Comparison of ENCODE assay signal across 10 mouse cellular contexts in the genomic region with DNA sequence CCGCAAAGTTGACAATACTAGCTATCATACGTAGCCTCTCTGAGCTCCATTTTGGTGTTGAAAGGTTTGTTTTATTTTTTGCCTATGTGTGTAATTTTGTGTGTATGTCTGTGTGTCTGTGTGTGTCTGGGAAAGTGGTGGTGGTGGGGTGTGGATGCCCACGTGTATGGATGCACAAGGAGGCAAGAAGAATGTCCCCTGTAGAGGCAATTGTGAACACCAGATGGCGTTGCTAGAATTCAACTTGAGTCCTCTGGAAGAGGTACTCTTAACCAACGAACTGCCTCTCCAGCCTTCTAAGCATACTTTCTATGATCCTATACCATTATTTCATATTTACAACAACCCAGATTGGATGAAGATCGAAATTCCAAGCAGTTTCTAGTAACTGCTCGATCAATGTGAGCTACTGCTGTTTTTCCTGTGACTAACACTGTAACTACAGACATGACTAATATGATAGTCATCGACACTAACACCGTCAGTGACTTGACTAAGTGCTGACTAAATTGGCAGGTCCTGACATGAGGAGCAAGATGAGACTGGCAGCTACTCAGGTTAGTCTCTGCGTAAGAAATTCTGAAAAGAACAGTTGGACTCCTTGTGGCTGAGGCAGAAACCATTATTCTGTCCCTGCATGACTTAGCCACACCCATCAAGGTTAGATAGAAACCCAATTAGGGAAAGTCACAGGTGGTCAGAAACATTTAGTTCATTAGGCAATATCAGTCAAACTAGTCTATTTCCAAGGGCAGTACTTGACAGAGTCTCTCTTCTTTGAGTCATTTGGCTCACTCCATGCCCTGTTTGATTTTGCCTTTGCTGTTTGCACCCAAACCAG. TPM values are rescaled to one million over a fixed set of nuclear protein-coding genes. Genes with fewer than 3 reads are reported as not detected.
DNase-seq lines count a peak whose midpoint lies in the region; ATAC-seq and TF ChIP-seq lines count a peak whose summit lies in the region.
"Had no signal": no experiment of that assay in that cellular context is flagged by ENCODE, and none has a peak within 500 bp of the region (broad histone marks: within the 10 kb centered on the region; RNA-seq: fewer than 3 reads in every experiment).

No protein-coding gene starts in this region.

- H3K4me2 ChIP-seq in kidney, postnatal 0 days (ENCODE audit: low read length), result no peak overlapping the region
- H3K4me2 ChIP-seq in kidney, embryonic 14.5 days (replicated peaks; ENCODE audit: low read depth, low read length), result no peak overlapping the region
- no peak overlapping the region for H3K4me2 ChIP-seq in forebrain, embryonic 13.5 days
- no peak overlapping the region for H3K4me2 ChIP-seq in liver, embryonic 12.5 days

- H3K4me1 ChIP-seq in kidney, postnatal 0 days (replicated peaks; ENCODE audit: insufficient read depth, low read length), result no peaks in the 10 kb centered on the region
- no peaks in the 10 kb centered on the region for H3K4me1 ChIP-seq in kidney, embryonic 14.5 days (ENCODE audit: control insufficient read depth, insufficient read depth, low read length)
- H3K4me1 ChIP-seq in embryonic fibroblast, embryonic 13.5 days (ENCODE audit: control insufficient read depth, insufficient read depth, low read length), result peaks cover 22% of the 10 kb centered on the region
- peaks cover 5% of the 10 kb centered on the region; the same call in 1 of the 2 replicates for H3K4me1 ChIP-seq in forebrain, embryonic 13.5 days
- H3K4me1 ChIP-seq in liver, embryonic 12.5 days, result peaks cover 9% of the 10 kb centered on the region; the same call in 1 of the 2 replicates

- peak; percentile 31 for DNase-seq in kidney, postnatal 0 days (ENCODE audit: low spot score)
- DNase-seq in 3134 (ENCODE audit: extremely low read depth, insufficient read length, low spot score), result peak; percentile 69
- peak; percentile 82 for DNase-seq in 416B (ENCODE audit: low read depth)

- H3K36me3 ChIP-seq in kidney, postnatal 0 days (ENCODE audit: insufficient read depth, low read length), result 0 out of 2 replicates have a peak, but pooled peaks cover 11% of the 10 kb centered on the region
- H3K36me3 ChIP-seq in kidney, embryonic 14.5 days (ENCODE audit: control insufficient read depth, insufficient read depth, low read length), result peaks cover 21% of the 10 kb centered on the region
- peaks cover 15% of the 10 kb centered on the region for H3K36me3 ChIP-seq in forebrain, embryonic 13.5 days (ENCODE audit: poor library complexity, severe bottlenecking)
- peaks cover 3% of the 10 kb centered on the region for H3K36me3 ChIP-seq in liver, embryonic 12.5 days

- no peaks in the 10 kb centered on the region for H3K9me3 ChIP-seq in kidney, postnatal 0 days (replicated peaks; ENCODE audit: low read length)
- H3K9me3 ChIP-seq in kidney, embryonic 14.5 days (ENCODE audit: control insufficient read depth, low read length), result no peaks in the 10 kb centered on the region
- no peaks in the 10 kb centered on the region for H3K9me3 ChIP-seq in forebrain, embryonic 13.5 days (replicated peaks)
- H3K9me3 ChIP-seq in liver, embryonic 12.5 days (replicated peaks), result no peaks in the 10 kb centered on the region

- WGBS in kidney, postnatal 0 days, result 74% methylated on average over 10 of the region's 10 CpGs
- 77% methylated on average over 10 of the region's 10 CpGs for WGBS in kidney, embryonic 14.5 days
- WGBS in forebrain, embryonic 13.5 days, result 71% methylated on average over 10 of the region's 10 CpGs
- 55% methylated on average over 10 of the region's 10 CpGs for WGBS in liver, embryonic 12.5 days (ENCODE audit: insufficient replicate concordance)

- H3K4me3 ChIP-seq in kidney, postnatal 0 days (replicated peaks; ENCODE audit: low read depth, low read length), result no peak overlapping the region
- H3K4me3 ChIP-seq in kidney, embryonic 14.5 days (ENCODE audit: low read length), result no peak overlapping the region
- no peak overlapping the region for H3K4me3 ChIP-seq in embryonic fibroblast, embryonic 13.5 days (ENCODE audit: insufficient read depth, low read length)
- H3K4me3 ChIP-seq in forebrain, embryonic 13.5 days, result no peak overlapping the region
- H3K4me3 ChIP-seq in liver, embryonic 12.5 days, result no peak overlapping the region
- H3K4me3 ChIP-seq: erythroblast, embryonic 14.5 days had no signal

- no peaks in the 10 kb centered on the region for H3K27me3 ChIP-seq in kidney, postnatal 0 days (ENCODE audit: insufficient read depth, low read length)
- peaks cover 6% of the 10 kb centered on the region for H3K27me3 ChIP-seq in kidney, embryonic 14.5 days (ENCODE audit: control insufficient read depth, insufficient read depth, low read length)
- peaks cover 7% of the 10 kb centered on the region; the same call in 1 of the 2 replicates for H3K27me3 ChIP-seq in forebrain, embryonic 13.5 days
- H3K27me3 ChIP-seq in liver, embryonic 12.5 days (replicated peaks), result peaks cover 15% of the 10 kb centered on the region

- ATAC-seq in kidney, postnatal 0 days (replicated peaks; ENCODE audit: low FRiP score, low read depth), result no peak
- ATAC-seq in kidney, embryonic 14.5 days (ENCODE audit: low FRiP score, low TSS enrichment), result no peak
- no peak for ATAC-seq in forebrain, embryonic 13.5 days
- no peak for ATAC-seq in liver, embryonic 12.5 days

- TF ChIP-seq CTCF in kidney, postnatal 0 days (IDR thresholded peaks at IDR 0.05; ENCODE audit: low read depth), result peak; percentile 51
- TF ChIP-seq CTCF in embryonic fibroblast, embryonic 13.5 days (IDR thresholded peaks at IDR 0.05; ENCODE audit: borderline replicate concordance, insufficient read depth, low read length), result no peak

- H3K27ac ChIP-seq in kidney, postnatal 0 days, result no peak overlapping the region
- no peak overlapping the region for H3K27ac ChIP-seq in kidney, embryonic 14.5 days (ENCODE audit: low read depth, low read length)
- H3K27ac ChIP-seq in embryonic fibroblast, embryonic 13.5 days (ENCODE audit: insufficient read depth, low read length), result peak overlapping the region; percentile 80
- no peak overlapping the region for H3K27ac ChIP-seq in forebrain, embryonic 13.5 days
- no peak overlapping the region for H3K27ac ChIP-seq in liver, embryonic 12.5 days
- H3K27ac ChIP-seq: macrophage had no signal

- no peak for TF ChIP-seq POLR2A in embryonic fibroblast, embryonic 13.5 days (IDR thresholded peaks at IDR 0.05; ENCODE audit: low read depth, low read length)

- H3K9ac ChIP-seq in kidney, postnatal 0 days (ENCODE audit: low read depth, low read length), result no peak overlapping the region
- no peak overlapping the region for H3K9ac ChIP-seq in kidney, embryonic 14.5 days (ENCODE audit: low read depth, low read length)
- H3K9ac ChIP-seq in forebrain, embryonic 13.5 days, result no peak overlapping the region
- no peak overlapping the region for H3K9ac ChIP-seq in liver, embryonic 12.5 days

RNA-seq across cellular contexts. Expression of a gene that starts 9.6 kb away (rescaled TPM):
- polyA plus RNA-seq in kidney, postnatal 0 days (2015; fragmentation: Nextera tagmentation; extraction: Ambion mirVana), result 0.28 and 0.41 TPM in 2 replicates
- polyA plus RNA-seq in kidney, embryonic 14.5 days (2014; fragmentation: Nextera tagmentation; extraction: Ambion mirVana), result 1.1 and 1.6 TPM in 2 replicates
- 0.32 TPM in 1 of 2 replicates, not detected in the other for polyA plus RNA-seq in embryonic fibroblast, embryonic 13.5 days (2011; ENCODE audit: insufficient read length, low read depth, missing spikeins)
- 0.65 and 0.77 TPM in 2 replicates for polyA plus RNA-seq in forebrain, embryonic 13.5 days (2015; fragmentation: Nextera tagmentation; extraction: Ambion mirVana)
- polyA plus RNA-seq in liver, embryonic 12.5 days (2016; fragmentation: Nextera tagmentation; extraction: Ambion mirVana), result 0.13 and 0.14 TPM in 2 replicates
- polyA plus RNA-seq: erythroblast, embryonic 14.5 days; macrophage had no signal

RNA-seq across cellular contexts. Expression of a gene that starts 18.4 kb away (rescaled TPM):
- 14.4 and 18.5 TPM in 2 replicates for polyA plus RNA-seq in kidney, postnatal 0 days (2015; fragmentation: Nextera tagmentation; extraction: Ambion mirVana)
- 22.9 and 32.8 TPM in 2 replicates for polyA plus RNA-seq in kidney, embryonic 14.5 days (2014; fragmentation: Nextera tagmentation; extraction: Ambion mirVana)
- polyA plus RNA-seq in embryonic fibroblast, embryonic 13.5 days (2011; ENCODE audit: insufficient read length, low read depth, missing spikeins), result 122 and 140 TPM in 2 replicates
- polyA plus RNA-seq in forebrain, embryonic 13.5 days (2015; fragmentation: Nextera tagmentation; extraction: Ambion mirVana), result 34.7 and 36.9 TPM in 2 replicates
- 5.6 and 6.4 TPM in 2 replicates for polyA plus RNA-seq in liver, embryonic 12.5 days (2016; fragmentation: Nextera tagmentation; extraction: Ambion mirVana)
- polyA plus RNA-seq: erythroblast, embryonic 14.5 days had no signal

RNA-seq across cellular contexts. Expression of a gene that starts 38.3 kb away (rescaled TPM):
- 0.39 and 0.83 TPM in 2 replicates for polyA plus RNA-seq in kidney, postnatal 0 days (2015; fragmentation: Nextera tagmentation; extraction: Ambion mirVana)
- polyA plus RNA-seq in kidney, embryonic 14.5 days (2014; fragmentation: Nextera tagmentation; extraction: Ambion mirVana), result 0.16 TPM in 1 of 2 replicates, not detected in the other
- polyA plus RNA-seq in embryonic fibroblast, embryonic 13.5 days (2011; ENCODE audit: insufficient read length, low read depth, missing spikeins), result not detected in 2 replicates
- not detected in 2 replicates for polyA plus RNA-seq in forebrain, embryonic 13.5 days (2015; fragmentation: Nextera tagmentation; extraction: Ambion mirVana)
- polyA plus RNA-seq in liver, embryonic 12.5 days (2016; fragmentation: Nextera tagmentation; extraction: Ambion mirVana), result 0.61 and 0.92 TPM in 2 replicates
- polyA plus RNA-seq: erythroblast, embryonic 14.5 days had no signal

RNA-seq across cellular contexts. Expression of a gene that starts 42.2 kb away (rescaled TPM):
- 0.37 and 0.80 TPM in 2 replicates for polyA plus RNA-seq in kidney, postnatal 0 days (2015; fragmentation: Nextera tagmentation; extraction: Ambion mirVana)
- 0.23 and 0.34 TPM in 2 replicates for polyA plus RNA-seq in kidney, embryonic 14.5 days (2014; fragmentation: Nextera tagmentation; extraction: Ambion mirVana)
- polyA plus RNA-seq in embryonic fibroblast, embryonic 13.5 days (2011; ENCODE audit: insufficient read length, low read depth, missing spikeins), result not detected in 2 replicates
- not detected in 2 replicates for polyA plus RNA-seq in forebrain, embryonic 13.5 days (2015; fragmentation: Nextera tagmentation; extraction: Ambion mirVana)
- 0.25 and 0.32 TPM in 2 replicates for polyA plus RNA-seq in liver, embryonic 12.5 days (2016; fragmentation: Nextera tagmentation; extraction: Ambion mirVana)
- polyA plus RNA-seq: erythroblast, embryonic 14.5 days had no signal

RNA-seq across cellular contexts. Expression of a gene that starts 42.2 kb away (rescaled TPM):
- polyA plus RNA-seq in kidney, postnatal 0 days (2015; fragmentation: Nextera tagmentation; extraction: Ambion mirVana), result not detected in 2 replicates
- not detected in 2 replicates for polyA plus RNA-seq in kidney, embryonic 14.5 days (2014; fragmentation: Nextera tagmentation; extraction: Ambion mirVana)
- not detected in 2 replicates for polyA plus RNA-seq in embryonic fibroblast, embryonic 13.5 days (2011; ENCODE audit: insufficient read length, low read depth, missing spikeins)
- polyA plus RNA-seq in forebrain, embryonic 13.5 days (2015; fragmentation: Nextera tagmentation; extraction: Ambion mirVana), result not detected in 2 replicates
- polyA plus RNA-seq in liver, embryonic 12.5 days (2016; fragmentation: Nextera tagmentation; extraction: Ambion mirVana), result not detected in 2 replicates
- polyA plus RNA-seq: erythroblast, embryonic 14.5 days; heart, embryonic 16.5 days; macrophage had no signal

Comparison
In these comparisons a context has a peak if more than half of its experiments do, and no peak if none do; other contexts are left out.
1. DNase-seq: peak in every context shown above with its lines; median percentile 82 in 416B; 69 in 3134; 31 in kidney, postnatal 0 days.